Mouse (Mus musculus): ENCODE measurements at regions not wholly inside any gene's neighbourhood (a gene's known extent, or its start where the extent isn't known, plus 50 kb on each side); places are given as distances from the start of the nearest gene placed in this dataset.

DNA sequence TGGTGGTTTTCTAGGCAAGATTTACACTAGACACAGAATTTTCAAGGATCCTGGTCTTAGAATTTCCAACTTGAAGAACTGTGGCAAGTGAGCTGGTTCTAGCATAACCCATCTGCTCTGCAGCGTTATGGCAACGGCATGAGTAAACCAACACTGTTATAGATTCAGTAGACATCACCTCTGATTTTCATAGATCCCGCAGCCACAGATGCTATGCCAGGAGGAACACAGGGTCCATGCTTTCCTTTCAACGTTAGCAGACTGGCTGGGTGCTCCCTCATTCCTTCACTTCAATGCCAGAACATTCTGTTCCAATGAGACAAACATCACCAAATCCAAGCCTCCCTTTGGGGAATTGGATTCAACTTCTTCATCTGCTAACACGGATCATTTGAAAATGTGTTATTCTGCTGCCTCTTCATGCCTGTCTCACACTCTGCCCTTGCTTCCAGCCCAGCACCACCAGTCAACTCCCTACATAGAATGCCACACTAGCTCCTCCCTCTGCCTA lies 338.4 kb upstream of the Hs6st1 start:
- TF ChIP-seq POLR2A (IDR thresholded peaks at IDR 0.05; ENCODE audit: low read depth, low read length) = no peak
- no peak for TF ChIP-seq CTCF (conservative IDR thresholded peaks at IDR 0.05; ENCODE audit: insufficient read depth, insufficient read length, low read depth, low read length)

All from kidney, adult 2 months (tissue).